Mouse (Mus musculus) right cerebral cortex, postnatal 25 days (tissue): ENCODE results near the gene Gm21119.
"Not testable (repeated sequence)": the region's sequence is repeated elsewhere in the genome, so short reads cannot be mapped to it uniquely, and the experiment has no call there.

Experiments used
- DNase-seq: peaks from one replicate; pipeline ENCODE4 v3.0.0; 2022

Gene Gm21119

DNA sequence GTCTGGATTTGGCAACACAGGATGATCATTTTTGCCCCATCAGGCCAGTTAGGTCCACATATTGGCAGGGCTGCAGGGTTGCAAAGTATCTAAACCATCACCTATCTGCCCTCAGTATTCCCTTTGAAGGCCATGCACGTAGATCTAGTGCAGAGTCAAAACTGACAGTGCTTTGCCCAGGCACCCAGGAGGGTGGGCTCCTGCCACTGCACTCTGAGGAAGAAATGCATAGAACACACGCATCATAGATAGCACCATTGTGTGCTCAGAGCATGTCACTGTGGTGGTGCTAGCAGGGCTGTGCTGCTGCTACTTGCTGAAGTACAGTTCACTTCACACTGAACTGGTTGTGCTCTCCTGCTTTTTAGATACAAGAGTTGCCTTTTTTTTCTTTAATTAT, at the start of gene Gm21119:
Gene Gm21119 (plus strand): TSS at position 301 of the 400 bp plus-strand sequence.
- not testable (repeated sequence) for DNase-seq

DNA sequence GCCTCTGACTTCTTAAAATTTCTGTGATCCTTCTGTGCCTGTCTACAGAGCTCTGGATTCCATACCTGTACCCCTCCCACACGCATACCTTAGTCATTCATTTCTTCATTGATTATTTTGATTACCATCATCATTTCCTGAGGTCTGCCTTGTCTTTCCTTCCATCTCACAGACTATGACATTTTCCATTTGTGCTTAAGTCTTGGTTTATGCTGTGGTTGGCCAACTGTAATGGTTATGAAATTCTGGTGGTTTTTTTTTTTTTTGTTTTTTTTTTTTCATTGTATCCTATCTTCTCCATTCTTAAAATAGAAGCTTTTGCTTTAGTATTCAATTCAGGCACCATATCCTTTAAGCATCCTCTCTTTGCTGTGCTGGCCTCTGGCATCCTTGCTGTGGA, 48.0 kb upstream of the Gm21119 start:
- not testable (repeated sequence) for DNase-seq

DNA sequence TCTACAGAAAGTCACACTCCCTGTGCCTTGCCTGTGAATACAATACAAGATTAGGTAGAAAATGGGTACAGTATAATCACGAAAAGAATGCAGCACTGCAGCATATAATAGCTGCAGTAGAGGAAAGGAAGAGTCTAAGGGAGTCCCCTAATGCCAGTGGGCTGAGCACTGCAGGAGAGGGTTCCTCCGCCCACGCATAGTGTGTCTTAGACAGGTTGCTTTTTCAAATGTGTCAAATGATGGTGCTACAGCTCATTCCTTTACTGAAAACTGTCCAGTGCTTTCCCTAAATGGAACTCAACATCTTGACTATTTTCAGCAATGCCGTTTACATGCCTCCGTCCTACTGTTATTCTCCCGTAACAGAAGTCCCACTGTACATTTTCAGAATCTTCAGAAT, 33.6 kb upstream of the Gm21119 start:
- DNase-seq = peak; percentile 10

DNA sequence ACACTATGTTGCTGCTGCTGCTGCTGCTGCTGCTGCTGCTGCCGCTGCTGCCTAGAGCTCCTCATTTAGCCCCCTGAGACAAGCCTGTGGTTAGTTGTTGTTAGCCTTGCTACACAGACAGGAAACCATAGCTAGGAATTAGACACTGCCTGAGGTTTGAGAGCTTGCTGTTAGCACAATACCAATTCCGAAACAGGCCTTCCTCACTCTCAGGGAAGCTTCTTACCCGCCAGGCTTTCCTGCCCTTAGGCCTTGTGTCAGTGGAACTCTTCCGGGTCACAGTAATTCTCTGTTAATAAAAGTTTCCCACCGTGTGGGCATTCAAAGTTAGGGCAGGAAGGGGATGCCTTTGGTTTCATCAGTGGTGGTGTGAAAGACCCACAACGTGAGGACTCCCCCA, 31.9 kb upstream of the Gm21119 start:
- not testable (repeated sequence) for DNase-seq

DNA sequence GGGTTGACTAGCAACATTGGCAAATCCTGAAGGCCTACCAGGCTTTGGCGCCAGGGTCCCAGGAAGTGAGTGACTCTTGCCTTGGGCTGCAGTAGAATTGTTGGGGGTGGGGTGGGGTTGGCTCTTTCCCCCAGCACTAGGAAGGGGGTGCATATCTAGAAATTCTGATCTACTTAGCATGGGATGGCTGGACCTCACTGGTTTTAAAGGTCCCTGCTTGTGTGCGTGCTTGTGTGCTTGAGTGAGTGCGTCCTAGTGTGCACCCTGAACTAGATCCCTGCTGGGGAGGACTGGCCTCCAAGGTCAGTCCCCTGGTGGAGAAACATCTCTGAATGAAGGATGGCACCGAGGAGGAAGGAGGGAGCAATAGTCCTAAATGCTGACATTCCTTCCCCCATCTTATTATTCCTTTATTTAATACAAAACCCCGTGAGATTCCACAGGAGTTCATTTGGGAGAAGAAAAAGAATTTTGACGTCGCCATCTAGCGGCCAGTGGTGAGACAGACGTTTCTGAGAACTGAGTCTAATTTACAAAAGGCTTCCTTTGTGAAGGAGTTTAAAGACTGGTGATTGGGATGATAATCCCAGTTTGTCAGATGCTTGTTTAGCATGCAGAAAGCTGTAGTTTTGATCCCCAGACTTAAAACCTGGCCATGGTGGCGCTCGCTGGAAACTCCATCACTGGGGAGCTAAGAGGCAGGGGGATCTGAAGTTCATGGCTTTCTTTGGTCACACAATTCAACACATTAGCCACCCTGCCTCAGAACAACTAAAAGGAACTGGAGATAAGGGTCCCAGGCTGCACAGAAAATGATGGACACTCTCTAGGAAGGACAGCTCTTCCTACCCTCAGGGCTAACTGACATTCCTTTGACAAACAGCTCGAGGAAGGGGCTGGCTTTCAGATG, 26.2 kb upstream of the Gm21119 start:
- DNase-seq = not testable (repeated sequence)

DNA sequence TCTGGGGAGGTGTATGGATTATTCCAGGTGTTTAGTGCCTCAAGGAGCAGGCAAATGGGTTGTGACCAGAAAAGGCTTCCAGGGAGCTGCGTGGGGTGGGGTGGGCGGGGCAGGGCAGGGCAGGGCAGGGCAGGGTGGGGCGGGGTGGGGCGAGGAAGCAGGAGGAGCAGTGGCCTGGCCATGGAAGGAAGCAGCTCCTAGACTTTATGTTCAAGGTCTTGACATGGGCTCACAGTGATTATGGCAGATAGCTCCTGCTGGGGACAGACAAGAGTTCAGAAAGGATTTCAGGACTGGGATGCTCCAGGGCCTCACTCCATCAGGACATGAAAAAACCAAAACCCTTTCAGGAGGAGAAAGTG, 25.6 kb upstream of the Gm21119 start:
- DNase-seq = peak; percentile 8

DNA sequence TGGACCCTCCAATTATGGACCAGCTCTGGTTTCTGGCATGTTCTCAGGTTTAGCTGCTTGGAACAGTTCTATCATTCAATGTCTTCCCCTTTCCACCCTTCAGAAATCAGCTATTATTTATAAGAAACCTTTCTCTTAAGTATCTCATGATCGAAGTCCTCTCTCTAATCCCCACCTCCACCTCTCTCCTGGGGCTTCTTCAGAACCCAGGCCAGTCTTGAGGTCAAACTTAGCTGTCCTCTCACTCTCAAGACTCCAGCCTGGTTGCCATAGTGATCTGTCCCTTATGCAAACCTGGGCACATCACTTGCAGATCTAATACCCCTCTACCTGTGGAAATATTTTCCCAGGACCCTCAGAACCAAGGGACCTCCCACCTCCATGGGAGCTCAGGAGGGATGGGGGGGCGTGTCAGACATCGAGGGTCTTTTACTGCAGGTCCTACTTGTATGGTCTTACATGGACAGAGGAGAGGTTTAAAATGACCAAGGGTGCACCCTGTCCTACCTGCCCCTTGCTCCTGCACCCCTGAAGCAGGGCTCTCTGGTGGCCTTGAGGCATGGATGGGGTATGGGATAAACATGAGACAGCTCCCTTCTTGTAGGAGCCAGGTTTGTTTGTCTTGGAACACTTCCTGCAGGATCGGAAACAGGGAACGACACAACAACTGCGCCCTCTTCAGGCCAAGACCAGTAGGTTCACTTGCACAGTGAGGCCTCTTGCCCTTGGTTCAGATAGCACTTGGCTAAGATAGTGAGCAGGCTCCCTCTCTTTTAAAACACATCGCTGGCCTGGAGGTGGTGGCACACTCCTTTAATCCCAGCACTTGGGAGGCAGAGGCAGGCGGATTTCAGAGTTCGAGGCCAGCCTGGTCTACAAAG, 24.4 kb upstream of the Gm21119 start:
- peak; percentile 23 for DNase-seq

DNA sequence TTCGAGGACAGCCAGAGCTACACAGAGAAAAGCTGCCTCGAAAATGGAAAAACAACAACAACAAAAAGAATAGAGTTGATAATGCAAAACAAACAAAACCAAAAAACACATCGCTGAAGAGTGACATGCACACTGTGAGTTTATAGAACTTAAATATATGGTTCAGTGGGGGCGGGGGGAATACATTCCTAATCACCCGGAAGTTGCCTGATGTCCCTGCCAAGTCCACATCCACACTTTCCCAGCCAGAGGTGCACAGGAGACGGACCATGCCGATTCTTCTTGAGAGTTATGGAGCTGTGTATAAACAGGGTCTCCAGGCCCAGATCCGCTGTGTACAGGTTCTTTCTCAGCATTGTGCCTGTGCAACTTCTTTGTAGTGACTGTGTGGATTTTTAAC, 23.7 kb upstream of the Gm21119 start:
- not testable (repeated sequence) for DNase-seq

DNA sequence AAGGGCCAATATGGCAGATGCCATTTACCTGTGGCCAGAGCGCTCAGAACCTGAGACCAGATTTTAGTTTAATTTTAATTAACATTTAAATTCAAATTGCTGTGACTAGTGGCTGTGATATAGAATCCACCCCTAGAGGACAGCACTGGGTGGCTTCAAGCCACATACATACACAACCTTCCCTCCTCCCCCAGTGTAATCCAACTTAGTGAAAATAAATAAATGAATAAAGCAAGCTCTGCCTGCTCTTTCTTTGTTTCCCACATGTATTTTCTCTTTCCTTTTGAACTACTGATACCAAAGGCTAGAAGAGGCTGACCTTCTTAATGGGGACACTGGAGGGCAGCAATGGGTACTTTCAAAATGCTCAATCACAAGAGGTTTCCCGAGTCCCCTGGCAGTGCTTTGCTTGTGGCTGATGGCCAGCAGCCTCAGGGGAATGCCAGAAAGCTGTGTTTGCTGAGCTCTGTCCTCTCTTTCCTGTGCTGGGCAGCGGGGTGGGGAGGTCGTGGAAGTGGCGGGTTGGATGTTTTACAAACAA, 21.9 kb upstream of the Gm21119 start:
- not testable (repeated sequence) for DNase-seq

DNA sequence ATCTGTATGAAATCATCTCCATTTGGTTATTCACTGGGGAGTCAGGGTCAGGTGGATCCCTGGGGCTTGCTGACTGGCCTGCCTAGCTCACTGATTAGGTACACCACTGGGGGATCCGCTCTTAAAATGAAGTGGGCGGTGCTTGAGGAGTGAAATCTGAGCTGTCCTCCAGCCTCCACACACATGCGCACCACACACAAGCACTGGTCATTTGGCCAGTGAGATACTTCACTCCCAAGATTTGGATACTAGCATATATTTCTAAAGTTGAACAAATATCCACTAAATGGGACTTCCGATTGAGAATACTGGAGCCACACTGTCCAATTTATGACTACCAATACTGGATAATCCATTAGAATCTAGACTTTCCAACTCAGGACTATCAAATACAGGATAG, 20.9 kb upstream of the Gm21119 start:
- DNase-seq = peak; percentile 45

DNA sequence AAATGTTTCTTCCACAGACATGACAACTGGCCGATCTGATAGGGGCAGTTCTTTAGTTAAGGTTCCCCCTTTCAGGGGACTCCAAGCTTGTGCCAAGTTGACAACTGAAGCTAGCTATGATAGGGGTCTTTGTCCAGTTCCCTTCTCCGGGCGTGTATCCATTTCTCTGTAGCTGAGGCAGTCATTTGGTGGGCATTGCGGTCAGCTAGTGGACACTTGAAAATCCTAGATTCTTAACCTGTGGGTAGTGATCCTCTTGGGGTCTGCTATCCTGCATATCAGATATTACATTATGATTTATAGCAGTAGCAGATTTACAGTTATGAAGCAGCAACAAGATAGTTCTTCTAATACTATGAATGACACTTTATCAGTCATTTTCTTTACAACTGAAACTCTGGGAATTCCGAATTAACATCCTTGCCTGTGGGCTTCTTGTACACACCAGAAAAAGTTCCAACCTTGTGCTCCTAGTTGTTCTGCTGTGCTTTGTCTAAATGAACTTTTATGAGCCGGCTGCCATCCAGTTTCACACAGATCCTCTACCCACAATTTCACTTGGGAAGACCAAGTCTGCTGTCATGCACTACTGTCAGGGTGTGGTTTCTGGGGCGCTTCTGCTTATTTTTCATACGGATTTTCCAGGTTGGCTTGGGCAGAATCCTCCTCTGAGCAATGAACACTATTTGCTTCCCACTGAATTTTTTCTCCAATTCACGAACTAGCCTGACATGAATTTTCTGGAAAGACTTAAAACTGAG, 18.5 kb upstream of the Gm21119 start:
- not testable (repeated sequence) for DNase-seq

DNA sequence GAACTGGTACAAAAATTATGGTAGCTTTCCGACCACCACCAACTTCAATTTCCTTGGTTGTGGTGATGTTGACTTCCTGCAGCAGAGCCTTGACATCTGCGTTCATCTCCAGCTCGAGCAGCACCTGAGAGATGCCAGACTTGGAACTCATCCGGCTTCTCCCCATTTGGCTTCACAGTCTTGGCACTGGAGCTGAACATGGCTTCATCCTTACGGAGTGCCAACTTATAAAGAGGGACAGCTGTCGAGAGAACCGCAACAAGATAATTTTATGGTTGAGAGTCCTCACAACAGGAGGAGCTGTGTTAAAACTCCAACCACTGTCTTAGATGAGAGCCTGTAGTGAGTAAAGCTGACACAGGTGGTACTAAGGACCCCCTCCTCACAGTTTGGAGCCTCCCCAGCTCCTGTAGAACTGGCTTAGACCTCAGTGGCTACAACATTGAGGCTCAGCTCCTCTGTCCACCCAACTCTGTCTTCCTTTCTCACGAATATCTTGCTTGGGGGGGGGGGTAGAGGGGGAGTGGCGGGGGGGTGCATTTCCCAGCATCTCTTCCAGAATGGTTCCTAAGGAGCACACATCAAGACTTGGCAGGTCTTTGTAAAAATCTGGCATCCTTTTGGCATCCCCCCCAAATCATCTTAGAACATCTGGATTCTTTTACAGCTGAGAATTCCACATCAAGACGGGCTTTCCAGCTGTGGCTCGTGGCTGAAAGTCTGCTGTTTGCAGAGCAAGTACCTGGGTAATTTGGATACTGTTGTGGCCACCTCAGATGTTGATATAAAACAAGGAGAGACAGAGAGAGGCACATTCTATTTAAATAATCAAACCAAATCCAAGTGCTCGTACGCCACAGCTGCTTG, 17.6 kb upstream of the Gm21119 start:
- DNase-seq = peak; percentile 69

DNA sequence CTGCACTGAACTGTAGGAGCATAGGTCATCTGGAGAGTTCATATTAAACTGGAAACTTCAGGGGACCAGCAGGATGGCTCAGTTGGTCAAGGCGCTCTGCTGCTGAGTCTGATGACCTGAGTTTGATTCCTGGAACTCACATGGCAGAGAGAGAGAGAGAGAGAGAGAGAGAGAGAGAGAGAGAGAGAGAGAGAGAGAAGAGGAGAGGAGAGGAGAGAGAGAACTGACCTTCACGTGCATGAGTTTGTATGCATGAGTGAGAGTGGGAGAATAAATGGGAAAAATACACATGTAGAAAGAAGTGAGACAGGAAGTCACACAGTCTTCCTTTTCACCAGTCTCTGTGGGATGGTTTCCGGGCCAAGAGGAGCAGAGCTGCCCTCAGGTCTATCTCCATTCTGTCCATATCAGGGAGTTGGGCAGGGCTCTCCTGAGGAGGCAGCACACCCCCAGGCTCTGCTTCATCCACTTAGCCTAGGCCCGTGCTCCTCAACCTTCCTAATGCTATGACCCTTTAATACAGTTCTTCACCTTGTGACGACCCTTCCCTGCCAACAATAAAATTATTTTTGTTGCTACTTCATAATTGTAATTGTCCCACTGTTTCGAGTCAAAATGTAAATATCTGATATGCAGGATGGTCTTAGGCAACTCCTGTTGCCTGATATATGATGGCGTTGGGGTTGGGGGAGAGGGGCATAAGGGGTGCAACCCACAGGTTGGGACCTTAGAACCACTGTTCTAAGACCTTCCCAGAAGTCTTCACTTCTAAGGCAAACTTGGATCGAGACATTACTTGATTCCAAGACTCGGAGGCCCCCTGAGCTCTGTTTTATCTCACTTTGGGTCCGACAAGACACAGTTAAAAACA, 16.2 kb upstream of the Gm21119 start:
- DNase-seq = not testable (repeated sequence)

DNA sequence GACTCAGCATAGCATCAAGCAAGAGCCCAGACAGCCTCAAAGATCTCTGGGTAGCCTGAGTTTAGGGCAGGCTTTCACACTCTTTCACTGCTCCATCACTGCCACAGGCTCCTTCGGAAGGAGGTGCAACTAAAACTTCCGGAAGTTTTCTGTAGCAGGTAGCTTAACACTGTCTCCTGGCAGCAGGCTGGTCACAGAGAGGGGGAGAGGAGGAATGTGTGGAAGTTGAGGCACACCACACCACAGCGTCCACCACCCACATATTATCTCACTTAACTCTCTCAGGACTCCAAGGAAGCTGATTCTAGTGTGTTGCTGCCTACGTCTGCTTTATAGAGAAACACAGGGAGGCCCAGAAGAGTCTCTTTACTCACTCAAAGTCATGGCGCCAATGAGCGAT, 15.4 kb upstream of the Gm21119 start:
- not testable (repeated sequence) for DNase-seq

DNA sequence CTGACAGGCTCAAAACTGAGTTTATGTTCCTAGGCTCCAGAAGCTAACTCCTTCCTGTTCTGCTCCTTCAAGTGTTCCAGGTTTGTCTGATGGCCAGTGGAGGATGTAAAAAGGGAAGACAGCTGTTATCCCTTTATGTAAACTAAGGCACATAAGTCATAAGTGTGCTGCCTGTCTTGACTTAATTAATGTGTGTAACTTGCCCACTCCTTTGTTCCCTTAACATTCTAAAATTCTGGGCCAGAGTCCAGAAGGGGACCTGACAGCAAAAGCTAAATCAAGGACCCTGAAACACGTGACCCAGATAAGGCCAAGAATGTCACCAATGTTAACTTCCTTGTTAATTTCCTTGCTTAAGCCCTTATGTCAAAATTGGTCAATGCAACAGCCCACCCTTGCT, 3.9 kb upstream of the Gm21119 start:
- DNase-seq = not testable (repeated sequence)

DNA sequence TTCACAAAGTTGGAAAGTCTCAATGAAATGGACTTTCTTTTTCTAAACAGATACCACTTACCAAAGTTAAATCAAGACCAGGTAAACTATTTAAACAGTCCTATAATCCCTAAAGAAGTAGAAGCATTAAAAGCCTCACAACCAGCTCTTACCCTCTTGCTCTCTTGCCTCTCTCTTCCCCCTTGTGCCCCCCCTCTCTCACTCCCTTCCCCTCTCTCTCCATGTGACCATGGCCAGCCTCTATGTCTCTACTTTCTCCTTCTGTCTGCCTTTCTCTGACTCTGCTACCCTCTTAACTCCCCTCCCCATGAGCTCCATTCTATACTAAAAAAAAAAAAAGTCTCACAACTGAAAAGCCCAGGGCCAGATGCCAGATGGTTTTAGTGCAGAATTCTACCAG, 2.0 kb upstream of the Gm21119 start:
- not testable (repeated sequence) for DNase-seq

DNA sequence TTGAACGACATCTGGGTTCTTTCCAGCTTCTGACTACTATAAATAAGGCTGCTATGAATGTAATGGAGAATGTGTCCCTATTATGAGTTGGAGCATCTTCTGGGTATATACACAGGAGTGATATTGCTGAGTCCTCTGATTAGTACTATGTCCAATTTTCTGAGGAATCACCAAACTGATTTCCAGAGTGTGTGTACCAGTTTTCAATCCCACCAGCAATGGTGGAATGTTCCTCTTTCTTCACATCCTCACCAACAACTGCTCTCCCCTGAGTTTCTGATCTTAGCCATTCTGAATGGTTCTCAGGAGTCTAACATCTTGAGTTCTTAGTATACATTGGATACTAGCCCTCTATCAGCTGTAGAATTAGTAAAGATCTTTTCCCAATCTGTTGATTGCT, 16.0 kb downstream of the Gm21119 start:
- DNase-seq = not testable (repeated sequence)

DNA sequence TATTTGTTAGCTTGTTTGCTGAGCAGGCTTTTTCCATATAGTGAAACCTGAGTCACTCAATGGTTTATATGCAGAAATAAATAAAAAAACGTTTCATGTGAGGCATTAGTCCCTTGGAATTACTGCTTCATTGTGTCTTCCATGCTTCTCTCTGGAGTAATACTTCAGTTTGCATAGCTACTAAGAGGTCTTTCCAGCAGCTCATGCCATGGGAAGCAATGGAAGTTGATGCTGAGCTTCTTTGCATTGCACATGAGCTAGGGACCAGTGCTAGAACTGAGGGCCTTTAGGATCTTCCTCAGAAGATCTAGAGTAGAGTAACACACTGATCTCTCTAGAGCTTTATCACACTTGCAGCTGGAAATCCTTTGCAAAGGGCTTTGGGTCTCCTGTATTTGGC, 23.2 kb downstream of the Gm21119 start:
- DNase-seq = not testable (repeated sequence)

DNA sequence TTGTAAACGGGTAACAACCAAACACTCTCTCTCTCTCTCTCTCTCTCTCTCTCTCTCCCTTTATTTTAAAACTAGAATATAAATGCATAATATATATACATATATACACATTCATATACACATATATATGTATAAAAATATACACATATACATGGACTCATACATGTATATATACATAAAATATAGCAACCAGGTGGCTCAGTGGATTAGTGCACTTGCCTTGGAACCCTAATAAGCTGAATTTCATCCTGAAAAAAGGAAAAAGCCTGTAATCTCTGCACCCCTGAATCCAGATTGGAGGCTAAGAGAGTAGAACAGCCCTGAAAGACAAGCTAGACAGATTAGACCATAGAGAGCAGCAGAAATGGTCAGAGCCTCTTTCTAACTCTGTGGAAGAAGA, 28.8 kb downstream of the Gm21119 start:
- not testable (repeated sequence) for DNase-seq

DNA sequence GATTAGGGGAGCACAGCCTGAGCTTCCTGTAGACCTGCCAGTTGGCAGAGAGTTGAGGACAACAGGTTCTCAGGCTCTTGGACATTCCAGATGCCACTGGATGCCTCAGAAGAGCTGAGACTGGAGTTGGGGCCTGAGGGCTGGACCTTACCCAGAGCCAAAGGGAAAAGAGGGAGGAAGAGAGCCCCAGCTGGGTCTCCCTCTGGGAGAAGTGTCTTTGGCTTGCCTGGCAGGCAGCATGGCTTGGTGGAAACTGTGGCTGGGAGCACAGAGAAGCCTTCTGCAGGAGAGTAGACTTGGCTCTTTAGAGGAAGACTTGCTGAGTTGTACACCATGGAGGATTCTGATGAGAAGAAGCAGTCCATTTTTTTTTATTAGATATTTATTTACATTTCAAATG, 38.3 kb downstream of the Gm21119 start:
- not testable (repeated sequence) for DNase-seq

DNA sequence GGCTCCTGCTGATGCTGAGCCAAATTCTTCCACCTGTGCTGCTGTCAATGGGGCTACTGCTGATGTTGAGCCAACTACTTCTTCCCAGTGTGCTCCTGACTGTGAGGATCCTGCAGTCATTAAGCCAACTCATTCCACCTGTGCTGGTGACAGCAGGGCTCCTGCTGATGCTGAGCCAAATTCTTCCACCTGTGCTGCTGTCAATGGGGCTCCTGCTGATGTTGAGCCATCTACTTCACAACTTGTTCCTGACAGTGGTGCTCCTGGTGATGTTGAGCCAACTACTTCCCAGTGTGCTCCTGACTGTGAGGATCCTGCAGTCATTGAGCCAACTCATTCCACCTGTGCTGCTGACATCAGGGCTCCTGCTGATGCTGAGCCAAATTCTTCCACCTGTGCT, 63.7 kb downstream of the Gm21119 start:
- DNase-seq = not testable (repeated sequence)
